Mouse (Mus musculus) embryo, embryonic 11.5 days (tissue): ENCODE data around the gene Kif13a.

Experiments
- DNase-seq: peaks from one replicate; pipeline ENCODE4 v3.0.0-alpha.2; 2012; ENCODE audit warnings: low read depth, low spot score

The Kif13a gene

DNA sequence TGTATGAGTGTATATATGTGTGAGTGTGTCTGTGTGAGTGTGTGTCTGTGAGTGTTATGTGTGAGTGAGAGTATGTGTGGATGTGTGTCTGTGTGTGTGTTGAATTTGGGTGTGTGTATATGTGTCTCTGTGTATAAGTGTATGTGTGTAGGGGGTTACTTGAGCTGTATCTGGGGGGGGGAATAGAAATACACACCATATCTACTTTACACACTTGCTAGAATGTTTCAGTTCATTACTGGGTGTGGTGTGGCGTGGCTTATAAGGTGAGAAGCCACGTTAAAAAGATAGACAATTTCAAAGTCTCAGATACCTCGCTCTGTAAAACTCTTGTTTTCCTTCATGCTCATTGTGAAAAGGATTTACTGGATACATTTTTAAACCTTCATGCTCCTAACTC is 152.2 kb downstream of the Kif13a start:
- no peak for DNase-seq

DNA sequence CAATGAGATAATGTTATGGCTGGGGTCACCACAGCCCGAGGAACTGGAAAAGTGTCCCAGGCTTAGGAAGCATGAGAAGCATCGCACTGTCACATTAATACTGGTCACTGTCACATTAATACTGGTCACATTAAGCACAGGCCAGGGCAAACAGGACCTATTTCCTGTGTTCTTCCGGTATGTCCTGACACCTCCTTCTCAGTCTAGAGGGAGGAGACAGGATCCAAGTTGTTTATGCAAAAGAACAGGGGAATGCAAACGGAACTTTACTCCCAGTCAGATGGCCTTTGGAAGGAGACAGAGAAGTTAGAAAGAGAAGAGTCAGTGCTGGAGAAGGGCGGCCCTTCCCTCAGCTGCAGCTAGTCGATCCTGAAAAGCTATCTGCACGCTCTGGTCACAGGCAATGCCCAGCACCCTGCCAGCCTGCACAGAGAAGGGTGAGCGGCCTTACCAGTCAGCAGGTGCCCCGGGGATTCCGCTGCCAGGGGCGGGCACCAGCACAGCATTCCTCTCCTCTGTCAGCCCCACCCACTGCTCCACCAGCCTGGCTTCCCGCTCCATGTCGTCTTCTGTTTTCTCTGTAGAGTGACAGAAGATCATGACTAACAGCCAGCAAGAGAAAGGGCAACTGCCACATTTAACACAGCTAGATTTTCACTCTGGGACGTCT is 152.9 kb downstream of the Kif13a start:
- no peak for DNase-seq

DNA sequence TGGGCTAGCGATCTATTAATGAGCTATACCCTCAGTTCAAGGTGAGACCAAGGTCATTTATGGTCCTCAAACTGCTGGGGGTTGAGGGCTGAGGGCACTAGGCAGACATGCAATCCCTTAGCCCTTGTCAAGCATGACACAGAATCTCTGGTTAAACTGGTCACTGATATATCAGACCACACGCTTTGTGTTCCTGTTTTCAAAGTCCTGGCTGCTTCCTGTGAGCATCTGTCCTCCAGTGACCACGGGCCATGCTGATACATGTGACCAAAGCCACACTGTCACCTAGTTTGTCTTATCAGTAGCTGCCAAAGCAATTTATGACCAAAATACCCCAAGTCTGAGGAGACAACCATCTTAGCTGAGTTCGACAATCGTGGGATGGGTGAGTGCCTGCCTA is 154.7 kb downstream of the Kif13a start:
- DNase-seq: no peak

DNA sequence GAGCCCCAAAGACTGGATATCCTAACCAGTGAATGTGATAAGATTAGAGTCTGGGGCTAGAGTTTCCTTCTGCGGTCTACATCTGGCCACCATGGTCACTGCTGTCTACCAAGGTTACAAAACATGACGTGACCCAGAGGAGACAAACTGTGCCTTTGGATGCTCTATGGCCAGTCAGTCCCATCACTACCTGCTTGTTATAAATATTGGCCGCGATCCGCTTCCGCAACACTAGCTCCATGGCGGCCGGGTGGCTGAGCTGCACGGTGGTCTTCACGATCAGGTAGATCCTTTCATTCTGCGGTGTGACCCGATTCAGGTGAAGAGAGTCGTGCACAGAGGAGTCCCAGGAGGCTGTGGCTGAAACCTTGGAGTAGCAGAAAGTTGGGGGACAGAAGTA is 157.1 kb downstream of the Kif13a start:
- DNase-seq: no peak

DNA sequence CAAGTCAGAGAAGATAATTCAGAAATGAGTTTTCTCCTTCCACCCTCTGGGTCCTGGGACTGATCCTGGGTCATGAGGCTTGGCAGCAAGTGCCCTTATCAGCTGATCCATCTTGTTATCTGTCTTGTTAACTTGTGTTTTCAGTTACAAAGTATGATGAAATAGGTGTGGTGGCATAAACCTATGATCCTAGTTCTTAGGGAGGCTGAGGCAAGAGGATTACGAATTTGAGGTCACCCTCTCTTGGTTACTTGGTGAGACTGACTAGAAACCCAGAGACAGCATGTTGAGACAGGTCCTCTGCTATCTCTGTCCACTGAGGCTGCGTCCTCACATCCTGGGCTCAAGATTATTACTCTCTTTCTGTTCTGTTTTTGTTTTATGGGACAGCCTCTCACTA is 164.3 kb downstream of the Kif13a start:
- DNase-seq: no peak

DNA sequence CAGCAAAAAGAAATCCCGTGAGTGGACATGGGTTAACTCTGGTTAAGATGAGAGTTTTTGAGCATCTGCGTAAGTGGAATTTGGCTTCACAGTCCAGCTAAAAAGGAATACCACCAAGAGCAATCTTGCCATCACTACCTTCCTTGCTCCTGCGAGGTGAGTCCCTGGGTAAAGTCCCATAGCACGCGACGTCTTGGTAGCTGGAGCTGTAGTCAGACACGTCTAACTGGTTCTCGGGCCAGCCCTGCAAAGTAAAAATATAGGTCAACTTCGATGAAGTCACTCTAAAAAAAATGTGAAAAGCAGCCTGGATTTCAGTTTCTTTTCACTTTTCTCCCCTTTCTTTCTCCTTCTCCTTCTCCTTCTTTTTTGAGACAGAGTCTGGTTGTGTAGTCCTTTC is 166.5 kb downstream of the Kif13a start:
- no peak for DNase-seq

DNA sequence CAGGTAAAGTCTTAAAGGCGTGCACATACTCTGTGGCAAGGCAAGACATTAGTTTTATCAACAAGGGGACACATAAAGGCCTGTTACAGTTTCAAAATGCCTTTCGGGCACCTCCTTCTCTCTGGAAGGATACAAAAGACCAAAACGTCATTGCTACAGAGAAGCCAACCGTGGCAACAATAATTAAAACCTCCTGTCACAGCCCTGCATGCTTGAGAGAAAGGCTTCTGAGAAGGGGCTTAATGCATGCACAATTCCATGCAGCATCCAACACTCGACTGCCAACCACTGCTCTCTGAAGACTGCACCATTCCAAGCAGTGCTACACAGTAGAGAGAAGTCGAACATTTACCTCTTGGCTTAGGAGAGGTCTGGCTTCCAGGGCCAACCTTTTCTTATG is 168.7 kb downstream of the Kif13a start:
- DNase-seq: no peak

DNA sequence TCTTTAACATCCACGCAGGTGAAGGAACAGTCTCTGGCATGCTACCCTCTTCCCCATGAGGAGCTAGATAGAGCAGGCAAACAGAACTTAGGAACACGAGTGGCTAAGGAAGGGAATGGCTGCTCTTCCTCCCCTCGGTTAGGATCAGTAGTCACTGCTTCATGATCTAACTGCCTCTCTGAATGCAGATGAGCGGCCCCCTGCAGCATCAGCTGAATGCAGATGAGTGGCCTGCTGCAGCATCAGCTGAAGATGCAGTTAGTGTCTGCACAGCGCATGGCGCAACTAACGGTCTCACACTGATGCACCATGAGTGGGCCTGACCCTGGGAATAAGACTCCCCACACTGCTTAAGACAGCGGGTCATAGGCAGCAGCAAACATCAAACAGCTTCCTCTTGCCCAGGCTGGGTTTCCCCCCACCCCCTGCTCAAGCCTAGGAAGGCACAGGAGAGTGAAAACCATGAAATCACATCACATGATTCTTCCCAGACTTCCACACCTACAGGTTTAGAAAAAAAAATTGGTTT is 170.3 kb downstream of the Kif13a start:
- no peak for DNase-seq

DNA sequence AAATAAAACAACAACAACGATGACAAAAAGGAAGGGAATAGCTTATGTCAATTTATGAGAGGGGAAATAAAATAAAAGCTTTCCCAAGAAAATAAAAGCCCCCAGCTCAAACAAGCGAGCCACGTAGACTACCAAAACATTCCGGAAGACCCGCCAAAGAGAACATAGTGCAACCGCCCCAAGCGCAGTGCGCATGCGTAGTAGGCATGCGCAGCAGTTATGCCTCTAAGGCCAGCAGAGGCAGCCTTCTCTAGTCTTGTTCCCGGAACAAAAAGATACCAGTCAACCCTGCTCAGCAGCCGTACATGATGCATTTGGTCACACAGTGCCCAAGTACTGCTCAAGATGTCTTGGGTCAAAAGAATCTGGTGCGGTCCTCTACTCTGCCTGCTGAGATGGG is 171.0 kb downstream of the Kif13a start:
- no peak for DNase-seq

DNA sequence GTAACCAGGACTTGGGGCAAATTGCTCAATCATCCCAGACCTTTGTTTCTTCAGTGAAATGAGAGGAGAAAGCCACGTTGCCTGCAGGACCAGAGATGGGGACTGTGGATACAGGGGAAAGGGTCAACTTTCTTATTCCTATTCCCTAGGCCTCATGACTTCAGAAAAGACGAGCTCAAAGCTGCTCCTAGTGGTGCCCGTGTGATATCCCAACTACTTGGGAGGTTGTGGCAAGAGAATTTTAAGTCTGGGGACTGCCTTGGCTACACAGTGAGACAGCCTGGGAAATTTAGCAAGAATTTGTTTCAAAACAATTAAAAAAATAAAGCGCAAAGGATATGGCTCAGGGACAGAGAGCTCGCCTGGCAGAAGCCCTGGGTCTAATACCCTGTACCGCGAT is 171.7 kb downstream of the Kif13a start:
- DNase-seq: no peak

DNA sequence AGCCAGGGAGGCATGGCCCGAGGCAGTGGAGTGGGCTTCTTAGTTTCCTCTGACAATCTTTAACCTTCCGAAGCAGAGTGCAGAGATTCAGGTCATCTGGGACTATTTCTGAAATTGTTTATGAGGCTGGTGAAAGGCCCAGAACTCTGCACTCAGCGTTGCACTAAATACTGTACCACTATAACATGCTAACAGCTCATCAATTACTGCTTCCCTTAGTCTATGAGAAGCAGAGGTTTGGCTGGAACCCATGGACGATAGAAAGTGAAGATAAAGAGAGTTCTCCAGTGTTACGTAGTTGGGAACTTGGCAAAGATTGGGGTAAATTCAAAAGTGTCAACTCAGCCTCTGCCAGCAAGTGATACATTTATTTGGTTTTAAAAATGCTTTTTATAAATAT is 176.4 kb downstream of the Kif13a start:
- DNase-seq: no peak

DNA sequence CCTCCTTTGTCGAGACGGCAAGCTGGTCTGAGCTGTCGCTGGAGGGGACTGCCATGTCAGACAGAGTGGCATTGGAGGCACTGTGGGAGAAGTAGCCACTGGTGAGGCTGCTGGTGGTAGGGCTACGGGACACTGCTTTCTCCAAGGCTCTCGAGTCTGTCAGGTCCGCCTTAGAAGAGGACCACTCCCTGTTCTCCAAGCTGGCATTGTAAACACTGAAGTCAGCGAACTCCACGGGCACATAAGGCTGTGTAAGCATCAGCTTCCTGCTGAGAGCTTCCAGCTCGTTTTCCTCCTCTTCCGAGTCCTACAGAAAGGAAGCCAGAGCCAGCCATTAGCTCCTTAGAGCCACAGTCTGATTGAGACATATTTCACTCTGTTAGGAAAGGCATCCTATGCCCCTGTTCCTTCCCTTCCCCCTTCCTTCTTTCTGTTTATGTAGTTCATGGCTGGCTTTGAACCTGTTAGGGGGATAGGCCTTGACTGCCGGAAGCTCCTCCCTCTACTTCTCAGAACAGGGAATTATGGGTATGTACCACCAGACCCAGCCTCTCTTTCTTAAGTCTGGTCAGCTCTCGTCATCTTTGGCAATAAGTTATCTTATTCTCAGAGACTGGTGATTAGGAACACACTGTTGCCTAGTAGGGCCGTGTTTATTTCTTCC is 177.0 kb downstream of the Kif13a start:
- no peak for DNase-seq

DNA sequence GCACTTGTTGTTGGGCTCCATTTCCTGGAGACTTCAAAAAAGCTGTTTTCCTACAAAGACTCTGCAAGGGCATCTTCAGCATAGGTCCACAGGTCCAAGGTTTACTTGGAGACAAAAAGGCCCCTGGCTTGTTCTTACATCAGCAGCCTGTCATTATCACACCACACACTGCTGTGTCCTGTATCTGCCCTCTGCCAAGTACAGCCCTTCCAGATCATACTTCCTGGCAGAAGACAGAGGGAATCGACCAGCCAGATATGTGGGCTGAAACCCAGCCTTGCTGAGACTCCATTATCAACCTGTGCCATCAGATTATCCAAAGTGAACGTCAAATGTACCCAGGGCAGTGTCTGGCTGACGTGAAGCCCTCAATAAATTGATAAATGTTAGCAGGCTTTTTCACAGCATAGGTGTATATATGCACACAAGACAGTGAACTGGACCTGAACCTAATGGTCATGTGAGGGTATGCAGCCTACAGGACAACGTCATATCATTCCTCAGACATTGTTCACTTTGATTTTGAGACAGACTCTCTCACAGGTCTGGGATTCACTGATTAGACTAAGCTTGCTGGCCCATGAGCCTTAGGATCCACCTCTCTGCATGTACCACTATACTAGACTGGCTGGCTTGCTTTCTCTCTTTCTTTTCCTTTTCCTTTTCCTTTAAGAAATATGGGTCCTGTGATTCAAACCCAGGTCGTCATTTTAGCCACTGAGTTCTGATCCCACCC is 181.4 kb downstream of the Kif13a start:
- DNase-seq: no peak

DNA sequence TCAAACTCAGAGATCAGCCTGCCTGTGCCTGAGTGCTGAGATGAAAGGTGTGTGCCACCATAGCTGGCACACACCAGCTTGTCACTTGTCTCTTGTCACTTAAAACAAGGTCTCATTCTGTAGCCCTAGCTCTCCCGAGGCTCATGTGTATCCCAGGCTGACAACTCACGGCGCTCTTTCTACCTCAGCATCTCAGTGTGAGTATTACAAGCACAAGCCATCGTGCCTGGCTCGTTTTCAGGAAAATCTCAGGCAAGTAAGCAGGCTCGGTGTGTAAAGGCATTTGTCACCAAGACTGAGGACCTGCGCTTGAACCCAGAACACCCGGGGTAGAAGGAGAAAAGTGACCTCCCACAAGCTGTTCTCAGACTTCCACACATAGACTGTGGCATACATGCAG is 185.8 kb downstream of the Kif13a start:
- no peak for DNase-seq

DNA sequence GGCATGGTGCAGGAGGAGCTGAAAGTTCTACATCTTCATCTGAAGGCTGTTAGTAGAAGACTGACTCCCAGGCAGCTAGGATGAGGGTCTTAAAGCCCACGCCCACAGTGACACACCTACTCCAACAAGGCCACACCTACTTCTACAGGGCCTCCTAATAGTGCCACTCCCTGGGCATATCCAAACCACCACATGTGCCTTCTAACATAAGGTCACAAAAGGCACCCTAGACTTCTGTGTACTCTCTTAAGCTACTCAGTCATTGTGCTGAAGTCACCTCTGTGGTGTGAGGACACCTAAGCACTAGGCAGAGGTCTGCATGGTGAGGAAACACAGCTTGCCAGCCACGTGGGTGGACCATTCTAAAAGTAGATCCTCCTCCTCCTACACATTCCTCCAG is 187.3 kb downstream of the Kif13a start:
- no peak for DNase-seq

DNA sequence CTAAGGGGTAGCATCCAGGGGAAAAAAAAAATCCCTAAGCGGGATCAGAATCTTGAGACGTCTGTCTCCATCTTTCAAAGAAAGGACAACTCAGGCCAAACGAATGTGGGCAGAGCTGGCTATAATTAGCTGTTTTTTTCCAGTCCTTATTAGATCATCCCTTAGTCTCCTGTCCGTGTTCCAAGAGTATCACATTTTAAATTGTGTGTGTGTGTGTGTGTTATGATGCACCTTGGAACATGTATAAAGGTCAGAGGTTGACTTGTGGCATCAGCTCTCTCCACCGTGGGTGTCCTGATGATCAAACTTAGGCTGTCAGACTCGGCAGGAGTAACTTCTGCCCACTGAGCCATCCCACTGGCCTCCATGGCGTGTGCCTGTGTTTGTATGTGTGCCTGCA is 190.2 kb downstream of the Kif13a start:
- DNase-seq: no peak

DNA sequence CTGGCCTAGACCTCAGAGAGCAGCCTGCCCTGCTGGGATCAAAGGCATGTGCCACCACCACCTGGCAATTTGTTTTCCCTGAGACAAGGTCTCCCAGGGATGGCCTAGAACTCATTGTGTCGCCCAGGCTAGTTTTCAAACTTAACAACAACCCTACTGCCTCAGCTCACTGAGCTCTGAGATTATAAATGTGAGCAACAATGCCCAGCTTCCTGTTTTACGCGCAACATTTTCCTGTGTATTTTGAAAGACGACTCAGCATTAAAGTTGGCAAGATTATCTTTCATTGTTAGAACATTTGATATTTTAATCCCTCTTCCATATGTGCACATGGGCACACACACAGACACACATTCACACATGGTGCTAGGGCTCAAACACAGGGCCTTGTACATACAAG is 192.2 kb downstream of the Kif13a start:
- no peak for DNase-seq

DNA sequence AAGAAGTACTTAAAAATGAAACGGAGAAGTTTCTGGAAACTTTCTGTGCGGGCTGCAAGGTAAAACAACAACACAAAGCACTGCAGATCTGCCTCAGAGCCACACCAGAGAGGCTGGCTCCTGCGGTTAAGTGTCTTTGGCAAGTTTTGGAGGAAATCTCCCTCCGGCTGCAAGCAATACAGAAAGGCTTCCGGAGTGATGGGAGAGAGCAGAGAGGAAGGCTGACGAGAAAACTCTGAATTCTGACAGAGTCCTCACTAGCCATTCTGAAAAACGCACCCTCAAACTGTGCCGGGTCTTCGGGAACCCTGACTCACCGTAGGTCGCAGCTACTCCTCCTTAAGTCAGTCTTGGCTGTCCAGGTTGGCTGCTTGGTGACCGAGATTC is 193.2 kb downstream of the Kif13a start:
- no peak for DNase-seq

DNA sequence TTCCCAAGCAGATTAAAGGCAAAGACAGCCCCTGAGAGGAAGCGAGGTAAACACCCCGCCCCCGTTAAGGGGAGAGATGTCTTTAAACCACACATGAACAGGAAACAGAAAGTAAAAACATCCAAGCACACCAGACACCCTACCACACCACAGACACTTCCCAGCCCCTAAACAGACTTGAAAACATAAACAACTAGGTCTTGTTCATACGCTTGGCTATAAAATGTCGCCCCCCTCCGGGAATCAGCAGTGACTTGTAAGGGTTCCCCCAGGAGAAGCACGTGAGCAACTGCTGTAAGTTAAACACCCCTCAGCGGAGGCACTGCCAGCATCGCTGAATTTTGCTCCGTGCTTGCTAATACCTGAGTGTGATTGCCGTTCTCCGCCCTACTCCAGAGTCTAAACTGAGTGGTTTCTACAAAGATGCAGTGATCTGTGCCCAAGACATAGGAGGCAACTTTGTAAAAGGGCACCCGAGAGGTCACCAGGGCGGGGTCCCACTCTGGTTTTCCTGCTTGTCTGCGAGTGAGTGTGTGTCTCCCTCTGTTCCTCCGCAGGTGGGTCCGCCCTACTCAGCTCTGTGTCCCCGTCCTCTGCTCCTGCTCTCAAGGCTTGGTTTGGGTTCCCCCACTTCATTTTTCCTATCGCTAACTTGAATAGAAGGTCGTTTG is 193.7 kb downstream of the Kif13a start:
- DNase-seq: peak; percentile 30

DNA sequence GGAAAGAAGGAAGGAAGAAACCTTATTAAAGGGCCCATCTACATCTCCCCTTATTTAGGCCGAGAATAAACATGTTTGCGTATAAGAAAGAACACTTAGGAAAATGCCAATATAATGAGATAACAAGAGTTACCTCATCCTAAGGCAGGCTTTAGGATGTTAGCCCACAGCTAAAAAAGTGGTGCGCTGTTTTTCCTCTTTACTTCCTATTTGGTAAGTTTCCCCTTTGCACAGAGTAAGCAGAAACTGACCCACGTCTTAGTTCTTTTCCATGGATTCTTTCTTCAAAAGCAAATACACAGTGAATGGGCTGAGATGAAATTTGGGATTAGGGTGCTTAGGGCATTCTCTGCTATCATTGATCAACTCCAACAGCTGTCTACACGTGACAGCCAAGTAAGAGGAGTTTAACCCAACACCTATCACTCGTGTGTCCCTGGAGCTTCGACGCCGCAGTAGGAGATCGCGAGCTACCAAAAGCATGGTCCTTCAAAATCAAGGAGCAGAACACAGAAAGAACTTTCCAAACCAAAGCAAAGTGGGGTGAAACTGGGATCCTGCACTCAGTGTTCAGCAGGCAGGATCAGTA is 194.4 kb downstream of the Kif13a start:
- DNase-seq: no peak

DNA sequence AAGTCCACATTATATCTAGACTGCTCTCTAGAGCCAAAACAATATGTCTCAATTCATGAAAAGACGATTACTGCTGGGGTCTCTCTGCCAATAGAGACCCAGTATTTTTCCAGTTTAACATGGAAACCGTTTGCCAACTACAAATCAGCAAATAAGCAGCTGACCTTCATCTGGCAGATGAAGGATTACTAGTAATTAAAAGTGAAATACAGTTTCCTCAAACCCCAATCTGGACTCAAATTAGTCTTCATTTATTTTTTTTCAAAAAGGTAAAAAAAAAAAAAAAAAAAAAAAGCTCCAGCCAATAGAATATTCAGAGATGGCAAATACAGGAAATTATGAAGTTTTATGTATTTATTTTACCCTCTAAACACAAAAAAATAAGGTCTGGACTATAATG is 199.7 kb downstream of the Kif13a start:
- DNase-seq: no peak

DNA sequence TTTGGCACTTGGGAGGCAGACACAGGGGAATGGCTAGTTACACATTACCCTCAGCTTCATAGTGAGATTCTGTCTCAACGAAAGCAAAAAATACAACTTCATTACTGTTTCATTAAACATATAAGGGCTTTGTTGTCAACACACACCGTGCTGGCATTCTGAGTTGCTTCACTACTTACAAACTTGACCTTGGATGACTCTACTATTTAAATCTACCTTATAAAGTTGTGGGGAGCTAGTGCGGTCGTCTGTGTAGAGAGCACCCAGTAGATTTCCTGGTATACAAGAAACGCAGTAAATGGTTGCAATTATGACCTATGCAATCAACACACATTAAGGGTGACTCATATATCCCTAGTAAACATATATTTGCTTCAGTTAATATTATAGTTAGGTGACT is 201.3 kb downstream of the Kif13a start:
- DNase-seq: no peak
